Mouse (Mus musculus) liver, postnatal 0 days (tissue): Measurements from ENCODE around the gene Ntrk3.

Experiments used
- CTCF ChIP-seq: sonication (generic); IDR thresholded peaks from 2 replicates; pipeline ENCODE4 v1.5.1; 2016; ENCODE audit warnings: antibody characterized with exemption, low read depth
- EP300 ChIP-seq: IDR thresholded peaks from 2 replicates; pipeline ENCODE4 v1.6.1; 2016; ENCODE audit warnings: antibody characterized with exemption, low read depth, mild to moderate bottlenecking

- no peak for TF ChIP-seq EP300
- no peak for TF ChIP-seq CTCF
These were observed 331.0 kb downstream of the Ntrk3 start for GRCm38 (mm10) chr7:78406641-78407291.
